Mouse (Mus musculus): ENCODE results near the gene Gm20388.

Gm20388 gene

GRCm38 (mm10) chr8:120745226-120745625 lies 834.6 kb downstream of the Gm20388 start:
- DNase-seq (ENCODE audit: low spot score), result no peak

- DNase-seq (ENCODE audit: low spot score), result no peak
Measured at GRCm38 (mm10) chr8:120746007-120746701, 835.5 kb downstream of the Gm20388 start.

- no peak for DNase-seq (ENCODE audit: low spot score)
Measured at GRCm38 (mm10) chr8:120747286-120747685, 836.6 kb downstream of the Gm20388 start.

GRCm38 (mm10) chr8:120750616-120751015 lies 840.0 kb downstream of the Gm20388 start:
- DNase-seq (ENCODE audit: low spot score), result no peak

- DNase-seq (ENCODE audit: low spot score), result no peak
Measured at GRCm38 (mm10) chr8:120751226-120752081, 840.8 kb downstream of the Gm20388 start.

GRCm38 (mm10) chr8:120752082-120752452 lies 841.4 kb downstream of the Gm20388 start:
- no peak for DNase-seq (ENCODE audit: low spot score)

- DNase-seq (ENCODE audit: low spot score), result no peak
Measured at GRCm38 (mm10) chr8:120753476-120753875, 842.8 kb downstream of the Gm20388 start.

- DNase-seq (ENCODE audit: low spot score), result peak; percentile 39
Measured at GRCm38 (mm10) chr8:120755306-120756297, 845.0 kb downstream of the Gm20388 start.

GRCm38 (mm10) chr8:120758005-120758404 lies 847.4 kb downstream of the Gm20388 start:
- DNase-seq (ENCODE audit: low spot score), result no peak

GRCm38 (mm10) chr8:120759847-120760246 lies 849.2 kb downstream of the Gm20388 start:
- no peak for DNase-seq (ENCODE audit: low spot score)

GRCm38 (mm10) chr8:120760341-120761215 lies 849.9 kb downstream of the Gm20388 start:
- no peak for DNase-seq (ENCODE audit: low spot score)

- no peak for DNase-seq (ENCODE audit: low spot score)
Measured at GRCm38 (mm10) chr8:120763267-120763666, 852.6 kb downstream of the Gm20388 start.

- DNase-seq (ENCODE audit: low spot score), result no peak
Measured at GRCm38 (mm10) chr8:120764638-120765037, 854.0 kb downstream of the Gm20388 start.

- no peak for DNase-seq (ENCODE audit: low spot score)
Measured at GRCm38 (mm10) chr8:120766622-120767021, 856.0 kb downstream of the Gm20388 start.

GRCm38 (mm10) chr8:120768454-120769218 lies 858.0 kb downstream of the Gm20388 start:
- no peak for DNase-seq (ENCODE audit: low spot score)

GRCm38 (mm10) chr8:120777184-120777583 lies 866.5 kb downstream of the Gm20388 start:
- no peak for DNase-seq (ENCODE audit: low spot score)

- no peak for DNase-seq (ENCODE audit: low spot score)
Measured at GRCm38 (mm10) chr8:120777732-120778131, 867.1 kb downstream of the Gm20388 start.

GRCm38 (mm10) chr8:120779106-120779505 lies 868.5 kb downstream of the Gm20388 start:
- DNase-seq (ENCODE audit: low spot score), result no peak

- DNase-seq (ENCODE audit: low spot score), result no peak
Measured at GRCm38 (mm10) chr8:120783781-120784180, 873.1 kb downstream of the Gm20388 start.

GRCm38 (mm10) chr8:120786753-120787152 lies 876.1 kb downstream of the Gm20388 start:
- DNase-seq (ENCODE audit: low spot score), result no peak

All from retina, embryonic 14.5 days (tissue).